Mouse (Mus musculus): ENCODE measurements around the gene Gm11172. TPM values are rescaled to one million over a fixed set of nuclear protein-coding genes. Genes with fewer than 3 reads are reported as not detected.

The Gm11172 gene
- polyA plus RNA-seq, 1 experiment = not detected

- no peaks in the 10 kb centered on the region for H3K4me1 ChIP-seq (ENCODE audit: control insufficient read depth, insufficient read depth, low read length)
- H3K4me3 ChIP-seq (ENCODE audit: insufficient read depth, low read length) = no peak within 1 kb of the TSS
- no peak within 1 kb of the TSS for H3K27ac ChIP-seq (ENCODE audit: insufficient read depth, low read length)
- TF ChIP-seq POLR2A (IDR thresholded peaks at IDR 0.05; ENCODE audit: low read depth, low read length) (no peak), CTCF (IDR thresholded peaks at IDR 0.05; ENCODE audit: borderline replicate concordance, insufficient read depth, low read length) (no peak)
Observed at GRCm38 (mm10) chr16:10805789-10806527, 6.8 kb upstream of the Gm11172 start, which contains the start of gene Prm1. TSS of gene Prm1 (minus strand) at chr16:10805839.

- H3K4me1 ChIP-seq (ENCODE audit: control insufficient read depth, insufficient read depth, low read length) = no peaks in the 10 kb centered on the region
- H3K4me3 ChIP-seq (ENCODE audit: insufficient read depth, low read length) = no peak overlapping the region
- no peak for TF ChIP-seq CTCF (IDR thresholded peaks at IDR 0.05; ENCODE audit: borderline replicate concordance, insufficient read depth, low read length)
- no peak for TF ChIP-seq POLR2A (IDR thresholded peaks at IDR 0.05; ENCODE audit: low read depth, low read length)
- no peak overlapping the region for H3K27ac ChIP-seq (ENCODE audit: insufficient read depth, low read length)
Observed at GRCm38 (mm10) chr16:10810376-10810775, 2.3 kb upstream of the Gm11172 start.

GRCm38 (mm10) chr16:10813726-10814125 is 1.0 kb downstream of the Gm11172 start:
- no peak overlapping the region for H3K4me3 ChIP-seq (ENCODE audit: insufficient read depth, low read length)
- no peak overlapping the region for H3K27ac ChIP-seq (ENCODE audit: insufficient read depth, low read length)
- no peaks in the 10 kb centered on the region for H3K4me1 ChIP-seq (ENCODE audit: control insufficient read depth, insufficient read depth, low read length)
- TF ChIP-seq POLR2A (IDR thresholded peaks at IDR 0.05; ENCODE audit: low read depth, low read length) (no peak), CTCF (IDR thresholded peaks at IDR 0.05; ENCODE audit: borderline replicate concordance, insufficient read depth, low read length) (no peak)

DNA sequence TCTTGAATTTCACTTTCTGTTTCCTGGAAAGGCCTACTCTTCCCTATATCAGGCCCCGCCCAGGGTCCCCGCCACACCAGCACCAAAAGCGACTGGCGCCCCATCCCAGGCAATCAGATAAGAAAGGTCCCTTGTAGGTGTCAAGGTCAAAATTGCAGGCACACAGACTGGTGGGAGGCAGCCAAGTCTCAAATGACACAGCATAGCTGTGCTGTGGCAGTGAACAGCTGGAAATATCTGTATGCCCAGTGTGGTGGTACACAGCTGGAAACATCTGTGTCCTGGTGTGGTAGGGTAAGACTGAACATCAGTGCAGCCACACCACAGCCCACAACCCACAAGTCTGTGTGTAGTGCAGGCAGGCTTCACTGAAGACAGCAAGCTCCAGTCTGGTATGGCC is 2.1 kb downstream of the Gm11172 start:
- H3K4me3 ChIP-seq (ENCODE audit: insufficient read depth, low read length) = no peak overlapping the region
- TF ChIP-seq POLR2A (IDR thresholded peaks at IDR 0.05; ENCODE audit: low read depth, low read length) (no peak), CTCF (IDR thresholded peaks at IDR 0.05; ENCODE audit: borderline replicate concordance, insufficient read depth, low read length) (no peak)

DNA sequence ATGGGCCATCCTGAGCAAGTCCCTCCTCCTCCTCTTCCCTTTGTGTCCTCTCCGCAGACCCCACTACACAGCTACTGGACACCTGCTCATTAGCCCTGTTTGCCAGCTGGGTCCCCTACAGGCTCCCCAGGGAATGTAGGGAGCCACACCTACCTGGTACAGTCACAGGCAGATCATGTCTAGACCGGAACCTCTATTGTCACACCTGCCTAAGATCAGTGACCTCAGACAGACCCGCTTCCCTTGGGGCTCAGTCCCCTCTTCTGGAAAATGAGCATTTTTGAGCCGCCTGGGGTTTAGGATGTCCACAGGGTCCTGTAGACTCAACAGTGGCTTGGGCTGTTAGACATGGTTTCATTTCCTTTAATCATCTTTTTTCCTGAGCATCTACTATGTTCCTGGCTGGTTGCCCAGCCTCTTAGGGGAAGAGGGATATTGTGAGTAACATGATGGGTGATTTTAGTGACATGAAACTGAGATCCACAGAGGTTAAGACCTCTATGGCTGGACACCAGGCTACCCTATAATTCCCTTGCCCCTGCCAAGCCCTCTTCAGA is 5.9 kb downstream of the Gm11172 start:
- Histone ChIP-seq H3K27ac (ENCODE audit: insufficient read depth, low read length) (no peak overlapping the region), H3K4me1 (ENCODE audit: control insufficient read depth, insufficient read depth, low read length) (no peaks in the 10 kb centered on the region), H3K4me3 (ENCODE audit: insufficient read depth, low read length) (no peak overlapping the region)
- TF ChIP-seq POLR2A (IDR thresholded peaks at IDR 0.05; ENCODE audit: low read depth, low read length) = no peak
- TF ChIP-seq CTCF (IDR thresholded peaks at IDR 0.05; ENCODE audit: borderline replicate concordance, insufficient read depth, low read length) = no peak

More for the DNA sequence above, 2.1 kb downstream of the Gm11172 start:
- Histone ChIP-seq H3K4me1 (ENCODE audit: control insufficient read depth, insufficient read depth, low read length) (no peaks in the 10 kb centered on the region), H3K27ac (ENCODE audit: insufficient read depth, low read length) (no peak overlapping the region)

GRCm38 (mm10) chr16:10819966-10820365 is 7.3 kb downstream of the Gm11172 start:
- no peak overlapping the region for H3K4me3 ChIP-seq (ENCODE audit: insufficient read depth, low read length)
- no peaks in the 10 kb centered on the region for H3K4me1 ChIP-seq (ENCODE audit: control insufficient read depth, insufficient read depth, low read length)
- no peak overlapping the region for H3K27ac ChIP-seq (ENCODE audit: insufficient read depth, low read length)
- TF ChIP-seq CTCF (IDR thresholded peaks at IDR 0.05; ENCODE audit: borderline replicate concordance, insufficient read depth, low read length) (no peak), POLR2A (IDR thresholded peaks at IDR 0.05; ENCODE audit: low read depth, low read length) (no peak)

DNA sequence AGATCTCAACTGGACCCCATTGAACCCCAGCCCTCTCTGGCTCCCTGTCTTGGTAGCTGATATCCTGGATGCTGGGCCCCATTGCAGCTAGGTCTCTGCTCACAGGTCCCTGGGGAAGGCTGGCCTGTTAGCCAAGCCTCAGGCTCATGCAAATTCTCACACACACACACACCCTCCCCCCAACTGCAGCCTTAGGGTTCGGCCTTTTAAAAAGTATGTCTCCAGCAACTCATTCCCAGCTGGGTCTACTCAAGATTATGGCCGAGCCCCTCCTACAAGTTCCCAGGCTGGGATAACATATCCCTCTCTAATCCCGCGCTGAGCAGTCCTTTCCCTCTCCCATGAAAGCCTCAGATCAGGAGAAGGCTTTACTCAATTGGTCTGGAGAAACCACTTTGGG is 8.7 kb downstream of the Gm11172 start:
- H3K4me1 ChIP-seq (ENCODE audit: control insufficient read depth, insufficient read depth, low read length) = no peaks in the 10 kb centered on the region
- no peak overlapping the region for H3K4me3 ChIP-seq (ENCODE audit: insufficient read depth, low read length)
- H3K27ac ChIP-seq (ENCODE audit: insufficient read depth, low read length) = no peak overlapping the region
- no peak for TF ChIP-seq POLR2A (IDR thresholded peaks at IDR 0.05; ENCODE audit: low read depth, low read length)
- TF ChIP-seq CTCF (IDR thresholded peaks at IDR 0.05; ENCODE audit: borderline replicate concordance, insufficient read depth, low read length) = no peak

DNA sequence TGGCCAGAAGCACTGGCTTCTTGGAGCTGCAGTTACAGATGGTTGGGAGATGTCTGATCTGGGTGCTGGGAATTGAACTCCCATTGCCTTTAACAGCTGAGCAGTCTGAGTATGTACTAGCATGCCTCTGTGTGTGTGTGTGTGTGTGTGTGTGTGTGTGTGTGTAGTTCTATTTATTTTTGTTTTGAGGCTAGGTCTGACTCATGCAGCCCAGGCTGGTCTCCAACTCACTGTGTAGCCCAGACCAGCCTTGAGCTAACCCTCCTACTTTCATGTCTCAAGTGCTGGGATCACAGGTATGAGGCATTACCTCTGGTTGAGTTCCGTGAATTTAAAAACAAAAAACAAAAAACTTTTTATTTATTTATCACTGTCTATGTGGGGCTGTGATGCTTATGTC is 11.8 kb downstream of the Gm11172 start:
- H3K4me1 ChIP-seq (ENCODE audit: control insufficient read depth, insufficient read depth, low read length) = no peaks in the 10 kb centered on the region
- no peak overlapping the region for H3K4me3 ChIP-seq (ENCODE audit: insufficient read depth, low read length)
- TF ChIP-seq CTCF (IDR thresholded peaks at IDR 0.05; ENCODE audit: borderline replicate concordance, insufficient read depth, low read length) (no peak), POLR2A (IDR thresholded peaks at IDR 0.05; ENCODE audit: low read depth, low read length) (no peak)
- H3K27ac ChIP-seq (ENCODE audit: insufficient read depth, low read length) = no peak overlapping the region

DNA sequence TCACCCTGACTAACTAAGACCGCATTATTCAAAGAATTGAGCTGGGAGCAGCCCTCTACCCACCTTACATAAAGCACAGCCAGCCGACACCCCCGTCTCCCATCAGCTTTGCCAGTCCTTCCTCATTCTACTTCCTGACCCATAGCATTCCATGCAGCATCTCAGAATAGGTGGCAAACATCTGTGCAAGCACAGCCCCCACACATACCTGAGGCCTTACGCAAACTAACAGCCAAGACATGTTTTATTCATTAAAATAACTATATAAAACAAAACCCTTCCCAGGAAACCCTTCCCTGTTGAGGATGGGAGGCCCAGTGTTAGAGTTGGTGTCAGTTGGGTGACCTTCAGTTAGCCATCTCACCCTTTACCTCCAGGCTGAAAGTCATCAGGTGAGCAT is 13.1 kb downstream of the Gm11172 start:
- no peaks in the 10 kb centered on the region for H3K4me1 ChIP-seq (ENCODE audit: control insufficient read depth, insufficient read depth, low read length)
- H3K4me3 ChIP-seq (ENCODE audit: insufficient read depth, low read length) = no peak overlapping the region
- H3K27ac ChIP-seq (ENCODE audit: insufficient read depth, low read length) = no peak overlapping the region
- TF ChIP-seq POLR2A (IDR thresholded peaks at IDR 0.05; ENCODE audit: low read depth, low read length) (no peak), CTCF (IDR thresholded peaks at IDR 0.05; ENCODE audit: borderline replicate concordance, insufficient read depth, low read length) (no peak)

DNA sequence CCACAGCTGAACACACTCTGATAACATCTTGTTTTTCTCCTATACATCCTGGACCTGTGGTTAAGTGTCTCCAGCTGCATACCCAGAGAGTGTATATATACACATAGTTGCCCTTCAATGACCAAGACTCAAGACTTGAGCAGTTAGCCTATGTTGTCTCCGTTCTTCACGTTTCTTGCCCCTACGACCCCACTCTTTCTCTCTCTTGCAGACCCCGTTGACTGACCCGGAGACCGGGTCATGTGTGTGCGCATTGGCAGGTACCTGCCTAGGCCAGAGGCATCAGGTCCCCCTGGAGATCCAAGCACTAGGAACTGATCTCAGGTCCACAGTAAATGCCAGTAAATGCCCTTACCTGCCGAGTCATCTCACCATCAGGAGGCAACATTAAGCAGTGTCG is 14.6 kb downstream of the Gm11172 start:
- no peak for TF ChIP-seq POLR2A (IDR thresholded peaks at IDR 0.05; ENCODE audit: low read depth, low read length)
- no peak for TF ChIP-seq CTCF (IDR thresholded peaks at IDR 0.05; ENCODE audit: borderline replicate concordance, insufficient read depth, low read length)
- no peaks in the 10 kb centered on the region for H3K4me1 ChIP-seq (ENCODE audit: control insufficient read depth, insufficient read depth, low read length)
- no peak overlapping the region for H3K4me3 ChIP-seq (ENCODE audit: insufficient read depth, low read length)
- no peak overlapping the region for H3K27ac ChIP-seq (ENCODE audit: insufficient read depth, low read length)
